Mouse (Mus musculus) olfactory bulb, adult 2 months (tissue): ENCODE measurements around the gene Kcnk16. TPM values are rescaled to one million over a fixed set of nuclear protein-coding genes. Genes with fewer than 3 reads are reported as not detected.

Experiments
- H3K27ac ChIP-seq: fragments of 200-500 bp; 2 replicates; pipeline ENCODE4 v1.5.1; 2012; ENCODE audit warnings: low read depth, low read length; ENCODE audit not compliant: insufficient read depth
- H3K4me1 ChIP-seq: fragments of 200-500 bp; 2 replicates; pipeline ENCODE4 v1.6.1; 2012; ENCODE audit warnings: low read length; ENCODE audit not compliant: control insufficient read depth, insufficient read depth
- H3K4me3 ChIP-seq: fragments of 200-500 bp; 2 replicates; pipeline ENCODE4 v1.5.1; 2012; ENCODE audit warnings: mild to moderate bottlenecking, low read depth, low read length, moderate library complexity; ENCODE audit not compliant: insufficient read depth
- CTCF ChIP-seq: fragments of 200-500 bp; IDR thresholded peaks from 2 replicates; pipeline ENCODE4 v1.5.1; 2012; ENCODE audit warnings: low read depth, mild to moderate bottlenecking, low read length, moderate library complexity; ENCODE audit not compliant: insufficient read depth
- POLR2A ChIP-seq: fragments of 200-500 bp; IDR thresholded peaks from 2 replicates; pipeline ENCODE4 v1.6.1; 2012; ENCODE audit warnings: mild to moderate bottlenecking, low read depth, low read length, moderate library complexity; ENCODE audit not compliant: insufficient read depth
- WGBS: fragments of 180-500 bp; shearing (Covaris S2); methylation state at CpG from one replicate; pipeline ENCODE4 v1.1.7; 2018; 5-methylcytosine and 5-hydroxymethylcytosine counted together
- polyA plus RNA-seq: library from polyadenylated mRNA; stranded (reverse); fragments of >200 nt; gene quantifications from 2 replicates; pipeline ENCODE4 v1.2.4, GENCODE M21; 2012; ENCODE audit warnings: low replicate concordance; ENCODE audit not compliant: missing spikeins, insufficient read depth, insufficient read length

The Kcnk16 gene
- polyA plus RNA-seq, 1 experiment, result not detected

DNA sequence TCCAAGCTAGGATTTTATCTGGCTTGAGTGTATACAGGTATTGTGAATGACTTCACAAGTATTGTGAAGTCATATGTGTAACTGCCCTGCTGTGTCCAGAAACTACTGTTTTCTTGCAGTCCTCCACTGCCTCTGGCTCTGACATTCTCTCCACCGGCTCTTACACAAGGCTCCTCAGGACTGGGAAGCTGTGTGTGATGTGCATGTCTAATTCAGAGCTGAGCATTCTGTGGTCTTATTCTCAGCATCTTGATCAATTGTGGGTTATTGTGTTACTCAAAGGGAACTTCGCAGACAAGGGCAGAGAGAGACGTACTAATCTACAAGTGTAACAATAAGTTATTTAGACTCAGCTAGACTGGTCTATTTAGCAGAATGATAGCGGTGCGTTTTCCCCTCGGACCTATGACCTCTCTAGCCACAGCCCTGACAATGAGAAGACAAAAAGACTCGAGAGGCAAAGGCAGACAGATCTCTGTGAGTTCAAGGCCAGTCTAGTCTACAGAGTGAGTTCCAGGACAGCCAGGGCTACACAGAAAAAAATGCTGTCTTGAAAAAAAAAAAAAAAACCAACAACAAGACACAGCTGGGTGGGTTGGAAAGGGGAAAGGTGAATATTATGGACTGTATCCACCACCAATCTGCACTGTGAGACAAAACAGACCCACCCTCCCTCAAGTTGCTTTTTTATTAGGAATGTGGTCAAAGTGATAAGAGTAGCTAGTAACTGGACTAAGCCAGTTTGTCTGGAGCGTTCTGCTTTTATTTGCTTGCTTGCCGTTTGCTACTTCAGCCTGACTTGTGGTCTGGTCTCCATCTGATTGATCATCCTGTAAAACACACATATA, 57.0 kb downstream of the Kcnk16 start:
- 58% methylated on average over 9 of the region's 9 CpGs for WGBS
- Histone ChIP-seq H3K4me3 (no peak overlapping the region), H3K27ac (no peak overlapping the region), H3K4me1 (peaks cover 3% of the 10 kb centered on the region; the same call in 1 of the 2 replicates)
- TF ChIP-seq POLR2A (no peak), CTCF (no peak)

Other genes starting within 250 kb of the Kcnk16 start
- gene Saysd1, start 130.7 kb downstream of the Kcnk16 start, polyA plus RNA-seq, result not detected in 2 replicates
- gene Kcnk5, start 87.4 kb downstream of the Kcnk16 start, polyA plus RNA-seq, result not detected in 2 replicates
- not detected in 2 replicates for gene Nudt13, start 25.5 kb upstream of the Kcnk16 start, polyA plus RNA-seq
- not detected in 2 replicates for gene Ecd, start 78.9 kb upstream of the Kcnk16 start, polyA plus RNA-seq
- gene Fam149b, start 79.0 kb upstream of the Kcnk16 start, polyA plus RNA-seq, result not detected in 2 replicates
- gene Dnajc9, start 119.7 kb upstream of the Kcnk16 start, polyA plus RNA-seq, result not detected in 2 replicates
- not detected in 2 replicates for gene Mrps16, start 124.4 kb upstream of the Kcnk16 start, polyA plus RNA-seq
- gene Cfap70, start 183.0 kb upstream of the Kcnk16 start, polyA plus RNA-seq, result not detected in 2 replicates
- gene Anxa7, start 210.9 kb upstream of the Kcnk16 start, polyA plus RNA-seq, result not detected in 2 replicates
- not detected in 2 replicates for gene Mss51, start 227.7 kb upstream of the Kcnk16 start, polyA plus RNA-seq